Mouse (Mus musculus) layer of hippocampus, postnatal 10 days (tissue): ENCODE results near the gene Jakmip3. TPM values are rescaled to one million over a fixed set of nuclear protein-coding genes. Genes with fewer than 3 reads are reported as not detected.

Experiments
- DNase-seq, 2 experiments: peaks; one replicate each; pipeline ENCODE4 v3.0.0; 2021; ENCODE audit warnings: low spot score in 2 of 2
- total RNA-seq, 2 experiments: library from RNA; stranded (reverse); gene quantifications; 2 replicates each; pipeline ENCODE4 v1.2.3; 2021

Gene Jakmip3
- total RNA-seq, 2 experiments from 2014 or later = 54.6 to 60.2 TPM

DNA sequence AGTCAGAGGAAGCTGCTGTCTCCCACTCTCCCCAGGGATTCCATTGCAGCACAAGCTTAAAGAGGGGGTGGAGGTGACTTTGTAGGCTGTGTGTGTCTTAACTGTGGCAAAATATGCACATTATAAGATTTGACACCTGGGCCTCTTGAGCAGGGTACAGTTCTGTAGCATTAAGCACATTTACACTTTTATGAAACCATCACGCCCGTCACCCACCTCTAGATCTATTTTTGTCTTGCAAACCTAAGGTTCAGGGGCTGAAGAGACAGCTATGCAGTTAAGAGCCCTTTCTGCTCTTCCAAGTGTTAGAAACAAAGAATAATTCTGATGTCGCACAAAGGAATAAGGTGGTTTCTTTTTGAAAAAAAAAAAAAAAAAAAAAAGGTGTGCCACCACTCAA is 5.1 kb downstream of the Jakmip3 start:
- no peak for DNase-seq

DNA sequence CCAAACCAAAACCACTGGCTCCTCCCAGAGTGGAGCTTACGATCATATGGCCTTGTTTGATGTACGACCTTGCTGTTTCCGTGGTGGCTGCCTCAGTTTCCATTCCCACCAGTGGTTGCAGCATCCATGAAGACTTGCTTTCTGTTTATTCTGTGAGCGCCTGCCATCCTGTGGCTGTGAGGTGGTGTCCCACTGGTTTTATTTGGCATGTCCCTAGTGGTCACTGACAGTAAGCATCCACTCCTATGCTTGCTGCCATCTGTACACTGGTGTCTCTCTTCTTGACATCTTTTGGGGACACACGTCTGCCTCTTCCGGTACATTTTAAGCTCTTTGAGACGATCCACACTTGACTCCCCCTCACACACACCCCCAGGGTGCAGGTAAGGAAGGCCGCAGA is 7.2 kb downstream of the Jakmip3 start:
- no peak for DNase-seq

DNA sequence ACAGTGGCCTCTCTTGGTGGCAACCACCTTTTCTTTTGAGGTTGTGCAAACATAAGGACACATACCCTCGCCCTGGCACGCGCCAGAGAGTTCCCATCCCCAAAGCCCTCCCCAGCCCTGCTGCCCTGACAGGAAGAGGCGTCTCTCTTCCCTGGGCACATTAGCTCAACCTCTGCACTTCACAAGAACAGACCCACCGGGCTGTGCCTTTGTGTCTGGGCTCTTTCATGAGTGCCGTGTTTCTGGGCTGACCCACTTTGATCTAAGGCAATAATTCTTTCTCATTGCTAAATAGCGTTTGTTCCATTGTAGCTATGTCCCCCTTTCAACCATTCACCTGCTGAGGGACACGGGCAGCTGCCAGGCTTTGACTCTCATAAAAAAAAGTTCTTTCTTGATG is 7.8 kb downstream of the Jakmip3 start:
- no peak for DNase-seq

DNA sequence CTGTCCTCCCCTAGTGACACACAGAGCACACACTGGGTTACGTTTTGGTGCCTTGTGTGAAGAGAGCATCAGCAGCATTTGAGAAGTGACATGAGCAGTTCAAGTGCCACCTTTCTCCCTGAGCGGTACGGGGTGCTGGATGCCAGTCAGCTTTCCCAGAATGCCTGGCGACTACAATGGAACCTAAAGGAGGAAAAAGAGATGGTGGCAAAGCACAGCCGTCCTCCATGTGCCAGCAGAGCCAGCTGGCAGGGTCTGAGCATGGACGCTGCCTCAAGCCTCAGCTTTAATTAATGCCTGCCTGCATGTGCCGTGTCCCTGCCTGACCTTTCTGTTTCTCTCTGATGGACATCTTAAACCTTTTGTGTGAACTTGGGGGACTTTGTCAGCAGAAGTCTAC is 15.3 kb downstream of the Jakmip3 start:
- no peak for DNase-seq

DNA sequence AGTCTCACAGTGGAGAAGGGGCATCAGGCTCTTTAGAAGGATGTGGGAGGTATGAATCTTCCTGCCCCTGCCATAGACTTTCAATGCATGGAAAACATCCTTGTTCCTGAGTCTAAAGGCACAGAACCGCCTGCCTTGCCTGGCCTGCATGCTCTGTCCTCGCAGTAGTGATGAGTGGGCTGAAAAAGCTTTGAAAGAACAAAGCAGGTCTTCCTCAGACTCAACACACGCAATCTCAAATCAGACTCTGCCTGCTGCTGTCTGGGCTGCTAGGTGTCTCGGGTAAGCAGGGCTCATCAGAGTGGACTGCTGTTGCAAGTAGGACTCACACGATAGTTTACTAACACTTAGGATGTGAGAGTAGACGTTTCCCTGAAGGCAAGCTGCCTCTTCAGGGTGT is 16.6 kb downstream of the Jakmip3 start:
- DNase-seq = no peak

DNA sequence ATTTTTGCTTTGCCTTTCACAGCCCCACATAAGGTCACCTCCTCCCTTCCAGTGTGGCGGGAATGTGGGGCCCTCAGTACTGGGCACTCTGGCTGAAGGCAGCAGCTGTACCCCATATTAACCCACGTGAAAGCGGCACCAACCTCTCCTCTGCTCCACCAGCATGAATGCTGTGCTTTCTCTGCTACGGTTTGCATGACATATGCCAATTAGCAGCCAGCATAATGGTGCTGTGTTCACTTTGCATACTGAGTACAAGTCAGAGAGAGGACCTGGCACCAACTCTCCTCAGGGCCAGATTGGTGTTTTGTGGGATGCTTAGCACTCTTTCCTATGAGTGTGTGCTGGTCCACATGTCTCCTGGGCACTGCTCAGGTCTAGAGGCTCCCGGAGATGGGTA is 19.2 kb downstream of the Jakmip3 start:
- DNase-seq = peak in 1 of 2 experiments; percentile 47

DNA sequence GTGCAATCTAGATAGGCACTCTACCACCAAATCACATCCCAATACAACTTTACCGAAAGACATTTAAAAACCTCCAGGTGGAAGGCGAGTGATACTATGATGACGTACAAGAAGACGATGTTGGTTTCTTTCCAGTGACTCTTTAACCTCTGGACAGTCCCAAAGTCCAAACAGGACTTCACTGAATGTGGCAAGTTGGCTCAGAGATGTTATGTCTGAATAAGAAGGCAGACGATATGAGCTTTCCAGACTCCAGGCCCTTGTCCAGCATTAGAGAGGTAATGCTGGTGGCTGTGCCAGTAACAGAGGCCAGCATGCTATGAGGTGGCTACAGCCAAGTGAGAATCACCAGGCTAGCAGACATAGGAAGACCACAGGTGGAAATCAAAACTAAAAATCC is 23.2 kb downstream of the Jakmip3 start:
- DNase-seq = no peak

DNA sequence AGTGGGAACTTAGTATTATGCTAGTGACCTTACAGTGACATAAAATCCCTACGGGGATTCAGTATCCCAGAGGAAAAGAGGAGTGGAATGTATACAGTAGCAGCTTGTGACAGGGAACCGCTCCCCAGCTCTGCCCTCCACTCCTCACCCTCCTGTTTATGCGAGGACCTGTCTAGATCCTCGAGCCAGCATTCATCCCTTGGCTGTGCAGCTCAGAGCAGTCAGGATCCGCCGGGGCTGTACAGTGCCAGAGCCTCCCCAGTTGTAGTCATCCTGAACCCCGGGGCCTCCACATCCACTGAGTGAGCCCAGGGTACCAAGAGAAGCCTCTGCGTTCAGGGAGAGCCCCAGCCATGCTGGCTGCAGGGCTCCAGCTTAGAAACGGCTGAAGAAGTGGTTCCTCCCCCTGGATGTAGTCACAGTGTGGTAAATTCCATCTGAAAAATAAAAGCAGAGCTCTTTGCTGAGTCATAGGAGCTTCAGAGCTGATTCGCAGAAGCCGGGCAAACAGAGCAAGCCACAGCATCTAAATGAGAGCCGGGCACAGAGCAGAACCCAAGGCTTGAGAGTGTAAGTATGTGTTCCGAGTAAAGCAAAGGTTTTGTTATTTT is 27.6 kb downstream of the Jakmip3 start:
- no peak for DNase-seq

DNA sequence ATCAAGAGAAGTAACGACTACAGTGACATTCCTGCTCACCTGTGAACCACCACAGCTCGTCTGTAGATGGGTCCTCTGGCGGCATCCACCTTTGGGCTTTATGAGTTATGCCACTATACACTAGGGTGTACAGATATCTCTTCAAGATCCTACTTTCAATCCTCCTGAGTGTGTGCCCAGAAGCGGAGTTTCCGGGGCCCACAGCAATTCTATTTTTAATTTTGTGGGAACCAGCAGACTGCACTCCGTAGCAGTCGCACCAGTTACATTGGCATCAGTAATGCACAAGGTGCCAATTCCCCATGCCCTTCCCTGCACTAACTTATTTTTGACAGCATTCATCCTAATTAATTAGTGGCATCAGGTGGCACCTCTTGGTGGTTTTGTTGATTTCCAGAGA is 37.0 kb downstream of the Jakmip3 start:
- no peak for DNase-seq

DNA sequence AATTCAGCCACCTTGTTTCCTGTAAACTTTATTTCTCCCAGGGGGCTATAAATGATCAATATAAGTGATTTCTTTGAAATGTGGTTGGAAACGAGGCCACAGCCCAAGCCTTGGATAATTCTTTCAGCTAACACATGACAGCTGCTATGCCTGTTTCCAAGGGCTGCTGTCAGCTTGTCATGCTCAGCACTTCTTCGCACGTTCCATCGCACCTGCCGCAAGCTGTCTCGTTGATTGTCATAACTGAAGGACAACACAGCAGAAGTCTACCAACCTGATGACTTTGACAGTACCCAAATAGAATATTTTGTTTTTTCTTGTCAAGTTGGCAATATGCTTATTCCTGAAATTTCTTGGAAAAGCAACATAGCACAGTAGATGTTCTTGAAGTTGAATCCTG is 44.0 kb downstream of the Jakmip3 start:
- DNase-seq = no peak

DNA sequence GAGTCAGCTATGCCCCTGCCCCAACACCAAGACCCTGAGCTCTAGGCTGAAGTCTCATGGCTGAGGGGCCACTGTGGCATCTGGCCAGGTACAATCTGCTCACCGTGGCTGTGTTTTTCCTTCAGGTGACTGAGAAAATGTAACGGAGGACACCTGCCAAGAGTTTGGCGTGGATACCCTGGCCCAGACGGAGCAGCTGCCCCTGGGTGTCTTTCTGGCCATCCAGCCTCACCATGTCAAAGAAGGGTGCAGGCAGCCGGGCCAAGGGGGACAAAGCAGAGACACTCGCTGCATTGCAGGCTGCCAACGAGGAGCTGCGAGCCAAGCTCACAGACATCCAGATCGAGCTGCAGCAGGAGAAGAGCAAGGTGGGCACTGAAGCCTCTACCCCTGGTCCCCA is 48.6 kb downstream of the Jakmip3 start:
- no peak for DNase-seq

DNA sequence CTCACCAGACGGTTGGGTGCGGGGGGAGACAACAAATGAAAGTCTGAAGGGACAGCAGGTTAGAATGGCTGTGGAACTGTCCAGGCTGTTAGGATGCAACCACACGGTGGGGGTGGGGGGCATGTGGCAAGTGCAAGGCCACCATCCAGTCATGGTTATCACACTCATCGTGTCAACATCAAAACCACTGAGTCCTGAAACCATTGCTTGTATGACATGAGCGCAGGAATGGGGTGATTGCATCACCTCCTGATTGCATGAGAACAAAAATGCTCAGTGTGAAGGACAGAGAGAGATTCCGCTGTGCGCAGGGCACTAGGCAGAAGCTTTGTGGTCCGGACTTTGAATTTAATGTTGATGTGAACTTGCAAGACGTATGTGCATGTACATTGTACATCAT is 62.2 kb downstream of the Jakmip3 start:
- no peak for DNase-seq

DNA sequence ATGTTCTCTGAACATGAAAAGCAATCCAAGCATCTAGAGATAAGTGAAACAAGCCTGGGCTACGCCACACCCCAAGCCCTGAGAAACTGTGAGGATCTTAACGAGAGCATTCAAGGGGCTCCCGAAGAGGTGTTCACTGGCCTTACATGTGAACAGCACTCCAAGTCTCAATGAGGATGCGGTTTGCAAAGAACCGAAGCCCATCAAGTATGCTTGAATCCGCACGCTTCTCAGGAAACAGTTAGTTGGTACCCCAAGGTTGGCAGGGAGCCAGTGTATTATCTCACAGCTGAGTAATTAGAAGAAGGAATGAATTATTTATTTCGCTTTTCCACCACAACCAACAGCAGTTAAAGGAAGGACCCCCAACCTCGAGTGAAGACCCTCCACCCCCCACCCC is 62.7 kb downstream of the Jakmip3 start:
- no peak for DNase-seq

DNA sequence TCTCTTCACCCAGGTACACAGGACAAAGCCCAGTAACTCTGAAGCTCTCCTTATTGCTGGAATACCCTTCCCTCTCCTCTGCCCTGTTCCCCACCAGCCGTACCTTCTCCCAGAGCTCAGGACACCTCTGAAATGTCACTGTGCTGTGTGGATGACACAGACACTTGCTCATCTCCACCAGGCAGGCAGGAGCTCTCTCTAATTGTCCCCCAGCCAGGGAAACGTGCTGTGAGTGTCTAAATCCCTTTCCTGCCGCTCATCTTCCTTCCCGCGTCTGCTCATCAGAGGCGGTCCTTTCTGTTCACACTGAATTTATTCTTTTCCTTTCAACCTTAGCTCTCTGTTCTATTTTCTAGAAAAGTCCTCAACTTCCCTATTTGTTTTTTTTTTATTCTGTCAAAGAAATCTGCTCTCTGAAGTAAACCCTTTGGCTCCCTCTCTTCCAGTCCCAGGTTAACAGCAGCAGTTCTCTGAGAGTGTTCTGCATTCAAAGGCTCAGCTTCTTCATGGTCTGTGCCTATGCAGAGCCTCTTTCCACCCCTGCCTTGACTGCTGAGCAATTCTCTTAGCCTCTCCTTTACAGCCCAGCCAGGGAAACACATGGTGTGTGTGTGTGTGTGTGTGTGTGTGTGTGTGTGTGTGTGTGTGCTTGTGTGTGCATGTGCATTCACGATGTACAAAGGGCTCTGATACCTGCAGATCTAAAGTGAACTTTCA is 69.4 kb downstream of the Jakmip3 start:
- no peak for DNase-seq

DNA sequence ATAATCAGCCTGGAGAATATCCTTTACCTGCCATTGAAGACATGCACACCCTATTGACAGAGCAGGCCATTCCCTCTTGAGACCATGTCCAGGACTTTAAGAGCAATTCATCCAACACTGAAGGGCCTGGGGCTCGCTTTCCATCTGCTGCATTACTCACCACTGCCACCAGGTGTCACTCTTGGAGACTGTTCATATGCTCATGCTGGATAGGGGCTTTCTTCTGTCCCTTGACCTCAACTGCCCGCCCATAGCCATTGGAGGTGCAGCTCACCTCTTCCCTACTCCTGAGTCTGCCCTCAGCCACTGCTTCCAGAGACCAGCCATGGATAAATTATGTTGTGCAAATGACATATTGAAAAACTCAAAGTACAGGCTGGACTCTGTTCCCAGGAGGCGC is 70.5 kb downstream of the Jakmip3 start:
- peak; percentile 78 to 81 for DNase-seq

DNA sequence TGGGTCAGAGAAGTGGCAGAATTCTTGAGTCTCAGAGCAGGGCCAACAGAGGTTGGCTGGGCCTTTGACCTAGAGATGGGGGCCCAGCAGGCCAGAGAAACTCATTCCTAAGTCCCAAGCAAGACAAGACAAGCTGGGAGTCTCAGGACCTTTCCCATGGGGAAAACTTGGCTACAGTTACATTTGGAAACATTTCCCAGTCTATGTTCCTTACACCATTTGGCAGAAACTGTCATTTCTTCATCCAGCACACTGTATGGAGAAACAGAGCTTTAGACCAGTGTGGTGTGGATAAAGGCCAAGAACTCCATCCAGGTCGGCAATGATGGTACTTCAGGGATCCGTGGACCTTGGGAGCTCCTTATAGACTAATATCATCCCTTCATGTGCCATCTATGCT is 71.1 kb downstream of the Jakmip3 start:
- DNase-seq = no peak

DNA sequence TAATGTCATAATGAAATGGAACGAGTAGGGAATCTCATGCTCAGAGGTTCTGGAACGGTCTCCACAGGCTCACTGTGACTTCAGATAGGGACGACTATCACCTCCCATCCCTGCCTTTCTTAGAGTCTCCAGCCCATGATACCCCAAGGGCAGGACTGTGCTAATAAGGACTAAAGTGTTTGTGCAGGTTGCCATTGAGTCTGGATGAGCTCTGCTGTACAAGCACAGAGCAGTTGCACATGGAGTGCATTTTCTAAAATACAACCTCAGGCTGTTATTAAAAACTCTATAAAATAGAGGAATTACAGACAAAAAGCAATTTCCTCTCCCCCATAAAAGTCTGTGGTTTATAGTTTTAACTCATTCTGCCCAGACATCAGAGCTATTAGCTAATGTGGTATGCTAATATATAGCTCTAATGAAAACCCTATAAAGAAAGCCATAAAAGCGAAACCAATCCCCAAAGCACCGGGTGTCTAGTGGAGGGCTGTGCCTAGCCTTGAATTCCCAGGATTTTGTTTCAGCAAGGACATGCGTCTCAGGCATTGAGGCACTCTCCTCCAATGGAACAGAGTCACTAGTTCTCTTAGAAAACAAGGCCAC is 72.3 kb downstream of the Jakmip3 start:
- no peak for DNase-seq

DNA sequence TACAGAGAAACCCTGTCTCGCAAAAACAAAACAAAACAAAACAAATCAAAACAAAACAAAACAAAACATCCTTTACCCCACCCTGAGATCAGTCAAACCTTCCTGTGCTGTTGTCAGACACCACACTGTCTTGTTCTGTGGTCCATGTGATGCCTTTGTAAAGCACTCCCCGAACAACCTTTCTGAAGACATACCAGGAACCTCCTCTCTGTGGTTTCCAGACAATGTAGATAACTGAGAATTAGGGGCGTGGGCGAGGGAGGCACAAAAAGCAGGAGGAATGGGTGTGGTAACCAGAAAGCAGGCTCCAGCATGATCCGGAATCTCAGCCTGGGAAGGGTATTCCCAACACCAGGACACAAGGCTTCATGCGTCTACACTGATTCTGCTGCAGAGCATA is 74.6 kb downstream of the Jakmip3 start:
- no peak for DNase-seq

DNA sequence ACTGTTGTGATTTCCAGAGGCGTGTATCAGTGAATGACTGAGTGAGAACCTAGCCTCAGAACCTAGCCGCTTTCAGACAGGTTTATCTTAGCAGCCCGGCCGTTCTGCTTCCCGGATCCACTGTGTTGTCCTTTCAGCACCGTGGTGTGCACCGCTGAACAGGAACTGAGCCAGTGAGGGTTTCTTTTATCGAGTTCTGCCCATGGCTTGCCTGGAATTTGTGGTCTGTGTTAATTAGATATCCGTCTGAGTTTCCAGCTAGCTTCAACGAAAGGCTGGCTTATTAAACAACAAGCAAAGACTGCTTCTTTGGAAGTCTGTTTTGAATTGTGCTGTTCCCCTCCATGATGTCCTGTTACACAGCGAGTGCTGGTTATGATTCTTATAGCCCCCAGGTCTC is 75.8 kb downstream of the Jakmip3 start:
- DNase-seq = no peak

DNA sequence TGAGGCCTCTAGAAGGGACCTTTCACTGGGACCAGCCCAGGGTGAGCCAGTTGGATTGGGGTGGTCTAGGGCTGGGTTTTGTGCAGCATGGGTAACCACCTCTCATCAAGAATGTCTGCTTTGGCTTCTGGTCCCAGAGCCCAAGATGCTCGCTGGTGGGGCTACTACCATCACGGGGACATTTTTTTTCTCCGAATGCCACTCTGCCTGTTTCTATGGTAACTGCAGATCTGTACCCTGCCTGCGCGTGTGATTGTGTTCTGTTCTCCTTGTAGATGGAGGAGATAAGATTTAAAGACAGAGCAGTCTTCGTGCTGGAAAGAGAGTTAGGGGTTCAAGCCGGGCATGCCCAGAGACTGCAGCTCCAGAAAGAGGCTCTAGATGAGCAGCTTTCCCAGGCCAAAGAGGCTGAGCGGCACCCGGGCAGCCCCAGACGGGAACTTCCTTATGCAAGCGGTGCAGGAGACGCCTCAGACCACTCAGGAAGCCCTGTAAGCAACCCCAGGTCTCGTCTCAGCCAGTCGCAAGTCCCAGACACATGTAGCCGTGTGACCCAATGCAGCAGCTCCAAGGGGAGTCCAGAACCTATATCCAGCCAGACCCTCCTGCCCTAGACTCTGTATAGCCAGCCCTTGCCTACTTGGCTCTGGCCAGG is 76.8 kb downstream of the Jakmip3 start:
- DNase-seq = no peak

DNA sequence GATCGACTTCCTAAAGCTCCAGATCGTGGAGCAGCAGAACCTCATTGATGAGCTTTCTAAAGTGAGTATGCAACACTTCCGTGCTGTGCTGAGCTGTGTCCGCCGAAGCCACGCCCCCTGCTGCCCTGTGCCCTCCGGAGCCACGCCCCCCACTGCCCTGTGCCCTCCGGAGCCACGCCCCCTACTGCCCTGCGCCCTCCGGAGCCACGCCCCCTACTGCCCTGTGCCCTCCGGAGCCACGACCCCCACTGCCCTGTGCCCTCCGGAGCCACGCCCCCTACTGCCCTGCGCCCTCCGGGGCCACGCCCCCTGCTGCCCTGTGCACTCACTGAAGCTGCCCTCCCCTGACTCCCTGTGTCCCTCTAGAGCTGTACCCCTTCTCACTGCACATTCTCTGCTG is 80.4 kb downstream of the Jakmip3 start:
- DNase-seq = no peak

DNA sequence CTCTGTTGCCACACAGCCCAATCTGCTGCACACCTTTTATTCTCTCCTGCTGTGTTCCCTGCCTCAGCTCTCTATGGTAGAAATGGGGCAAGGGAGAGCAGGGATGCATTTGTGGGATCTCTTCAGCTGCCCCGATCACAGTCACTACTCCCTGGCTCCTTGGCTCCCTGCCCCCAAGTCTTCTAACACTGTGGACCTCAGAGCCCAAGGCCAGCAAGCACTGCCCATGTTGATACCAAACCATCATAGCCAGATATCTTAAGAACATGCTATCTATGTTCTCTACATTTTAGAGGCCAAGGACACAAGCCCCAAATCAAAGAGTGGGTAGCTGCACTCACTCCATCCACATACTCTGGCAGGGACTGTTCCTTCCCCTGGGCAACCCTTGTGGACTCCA is 80.8 kb downstream of the Jakmip3 start:
- no peak for DNase-seq
